Mouse (Mus musculus): Measurements from ENCODE around the gene Ccr7.

Ccr7 gene

DNA sequence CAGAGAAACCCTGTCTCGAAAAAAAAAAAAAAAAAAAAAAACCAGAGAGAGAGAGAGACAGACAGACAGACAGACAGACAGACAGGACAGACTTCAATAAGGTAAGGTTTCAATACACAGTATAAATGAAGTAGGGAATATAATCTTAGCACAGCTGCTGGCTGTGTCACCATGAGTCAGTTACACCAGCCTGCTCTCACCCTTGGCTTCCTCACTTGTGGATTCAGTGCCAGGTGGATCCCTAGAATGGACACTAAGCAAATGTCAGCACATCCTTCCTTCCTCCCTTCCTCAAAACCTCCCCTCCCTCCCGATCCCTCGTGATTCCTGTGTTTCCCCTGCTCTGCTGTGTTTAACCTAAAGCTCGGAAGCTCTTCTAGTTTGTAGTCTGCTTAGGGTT lies 17.5 kb downstream of the Ccr7 start:
- DNase-seq (ENCODE audit: low spot score in 2 of 2): no peak

GRCm38 (mm10) chr11:99136961-99137360 lies 17.9 kb downstream of the Ccr7 start:
- no peak for DNase-seq (ENCODE audit: low spot score in 2 of 2)

- DNase-seq (ENCODE audit: low spot score in 2 of 2): no peak
Measured at GRCm38 (mm10) chr11:99136361-99136760, 18.5 kb downstream of the Ccr7 start.

DNA sequence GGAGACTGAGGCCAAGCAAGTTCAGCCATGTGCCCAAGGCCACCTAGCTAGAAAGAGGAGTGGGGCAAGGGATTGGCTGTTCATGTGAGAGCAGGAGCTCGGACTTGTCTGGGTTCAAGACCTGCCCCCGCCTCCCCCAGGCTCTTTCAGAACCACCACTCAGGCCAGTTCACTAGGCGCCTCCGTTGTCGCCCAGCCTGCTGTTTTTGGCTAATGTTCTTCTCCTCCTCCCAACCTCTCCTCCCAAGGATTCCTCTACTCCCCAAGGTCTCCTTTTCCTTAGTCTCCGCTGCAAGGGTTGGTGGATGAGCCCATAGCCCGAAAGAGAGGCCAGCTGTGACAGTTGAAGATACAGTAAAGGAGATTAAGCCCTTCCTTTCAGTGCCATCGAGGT lies 19.8 kb downstream of the Ccr7 start:
- no peak for DNase-seq (ENCODE audit: low spot score in 2 of 2)

GRCm38 (mm10) chr11:99134266-99135046 lies 20.4 kb downstream of the Ccr7 start:
- DNase-seq (ENCODE audit: low spot score in 2 of 2): no peak

DNA sequence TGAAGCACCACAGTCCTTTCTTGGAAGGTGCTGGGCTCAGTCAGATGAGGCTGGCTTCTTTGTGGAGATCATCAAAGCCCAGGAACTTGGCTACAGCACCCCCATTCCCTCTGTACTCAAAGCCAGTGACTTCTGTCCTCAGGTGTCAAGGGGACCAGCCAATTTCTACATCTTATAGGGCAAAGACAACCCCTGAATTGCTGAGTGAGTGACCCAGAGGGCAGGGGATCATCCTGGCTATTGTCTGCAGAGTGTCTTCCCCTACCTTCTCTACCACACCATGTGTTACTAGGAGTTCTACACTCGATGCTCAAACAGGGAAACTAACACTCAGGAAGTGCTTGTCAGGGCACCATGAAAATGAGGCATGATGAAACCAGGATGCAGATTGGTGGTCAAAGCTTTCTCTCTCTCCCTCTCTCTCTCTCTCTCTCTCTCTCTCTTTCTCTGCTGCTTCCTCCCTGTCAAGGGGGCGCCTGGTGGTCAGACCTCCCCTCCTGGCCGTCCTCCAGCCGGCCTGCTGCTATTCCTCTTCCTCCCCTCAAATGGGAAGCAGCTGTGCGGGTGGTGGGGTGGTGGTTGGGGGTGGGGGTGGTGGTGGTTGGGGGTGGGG lies 21.5 kb downstream of the Ccr7 start:
- no peak for DNase-seq (ENCODE audit: low spot score in 2 of 2)

DNA sequence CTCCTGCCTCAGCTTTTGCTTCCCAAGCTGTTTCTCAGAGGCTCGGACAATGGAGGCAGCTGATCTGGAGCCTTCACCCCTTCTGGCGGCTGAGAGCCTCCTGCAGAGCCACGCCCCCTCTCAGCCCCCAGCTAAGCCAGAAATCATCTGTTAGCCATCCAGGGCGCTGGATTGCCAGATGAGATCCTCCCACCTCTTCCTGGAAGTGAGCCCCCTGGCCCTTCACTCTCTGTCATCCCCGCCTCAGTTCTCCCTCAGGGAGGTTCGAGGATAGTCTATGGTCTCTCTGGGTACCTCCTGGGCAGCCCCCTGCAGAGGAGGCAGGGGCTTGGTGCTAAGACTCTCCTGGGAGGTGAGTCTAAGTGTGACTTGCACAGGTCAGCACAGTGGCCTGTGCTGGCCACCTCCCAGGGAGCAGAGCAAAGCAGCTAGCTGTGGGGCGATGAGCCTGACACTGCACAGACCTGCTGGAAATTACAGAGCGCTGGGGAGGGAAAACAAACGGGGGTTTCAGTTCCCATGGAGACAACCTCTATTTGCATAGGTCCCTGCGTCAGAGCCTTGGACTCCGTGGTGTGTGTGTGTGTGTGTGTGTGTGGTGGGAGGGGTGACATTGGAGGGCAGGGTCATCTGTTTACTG lies 22.7 kb downstream of the Ccr7 start:
- peak in 1 of 2 experiments; percentile 55 for DNase-seq (ENCODE audit: low spot score in 2 of 2)

- DNase-seq (ENCODE audit: low spot score in 2 of 2): no peak
Measured at GRCm38 (mm10) chr11:99131463-99131840, 23.4 kb downstream of the Ccr7 start.

- no peak for DNase-seq (ENCODE audit: low spot score in 2 of 2)
Measured at GRCm38 (mm10) chr11:99130736-99131462, 24.0 kb downstream of the Ccr7 start.

- no peak for DNase-seq (ENCODE audit: low spot score in 2 of 2)
Measured at GRCm38 (mm10) chr11:99129287-99129686, 25.6 kb downstream of the Ccr7 start.

DNA sequence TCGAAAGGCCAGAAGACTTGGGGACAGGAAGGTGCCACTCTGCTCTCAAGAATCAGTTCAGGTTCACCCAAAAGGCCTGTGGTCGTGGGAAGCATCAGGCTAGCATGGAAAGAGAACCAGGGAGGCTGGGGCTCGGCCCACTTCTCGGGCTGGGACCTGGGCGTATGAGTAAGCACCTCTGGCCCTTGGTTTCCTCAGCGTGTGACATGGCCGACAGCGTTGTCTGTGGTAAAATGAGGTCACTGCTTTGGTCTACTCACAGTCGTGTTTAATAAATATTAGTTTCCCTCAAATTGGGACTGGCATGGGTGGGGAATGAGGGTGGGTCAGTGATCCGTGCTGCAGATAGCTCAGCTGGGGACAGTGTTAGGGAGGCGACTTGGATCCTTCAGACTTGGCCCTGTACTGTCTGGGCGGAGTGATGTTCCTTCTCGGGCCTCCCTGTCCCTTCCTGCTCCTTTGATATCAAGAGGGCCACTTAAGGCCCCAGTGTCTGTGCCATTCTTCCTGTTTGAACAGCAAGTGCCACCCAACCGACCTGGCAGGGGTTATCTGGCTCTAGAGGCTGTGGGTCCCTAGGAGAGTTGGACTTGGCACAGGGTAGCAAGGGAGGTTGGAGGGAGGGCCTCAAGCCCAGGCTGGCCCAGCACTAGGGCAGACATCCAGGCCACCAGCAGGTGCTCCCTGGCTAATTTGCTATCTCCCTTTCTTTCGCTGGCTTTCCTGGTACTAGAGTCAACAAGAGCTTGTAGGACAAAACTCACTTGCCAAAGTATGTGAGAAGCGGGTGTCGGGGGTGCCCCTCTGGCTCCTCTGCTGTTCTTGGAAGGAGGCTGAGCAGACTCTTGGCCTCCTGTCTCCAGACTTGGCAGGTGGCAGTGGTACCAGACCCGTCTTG lies 26.8 kb downstream of the Ccr7 start:
- no peak for DNase-seq (ENCODE audit: low spot score in 2 of 2)

DNA sequence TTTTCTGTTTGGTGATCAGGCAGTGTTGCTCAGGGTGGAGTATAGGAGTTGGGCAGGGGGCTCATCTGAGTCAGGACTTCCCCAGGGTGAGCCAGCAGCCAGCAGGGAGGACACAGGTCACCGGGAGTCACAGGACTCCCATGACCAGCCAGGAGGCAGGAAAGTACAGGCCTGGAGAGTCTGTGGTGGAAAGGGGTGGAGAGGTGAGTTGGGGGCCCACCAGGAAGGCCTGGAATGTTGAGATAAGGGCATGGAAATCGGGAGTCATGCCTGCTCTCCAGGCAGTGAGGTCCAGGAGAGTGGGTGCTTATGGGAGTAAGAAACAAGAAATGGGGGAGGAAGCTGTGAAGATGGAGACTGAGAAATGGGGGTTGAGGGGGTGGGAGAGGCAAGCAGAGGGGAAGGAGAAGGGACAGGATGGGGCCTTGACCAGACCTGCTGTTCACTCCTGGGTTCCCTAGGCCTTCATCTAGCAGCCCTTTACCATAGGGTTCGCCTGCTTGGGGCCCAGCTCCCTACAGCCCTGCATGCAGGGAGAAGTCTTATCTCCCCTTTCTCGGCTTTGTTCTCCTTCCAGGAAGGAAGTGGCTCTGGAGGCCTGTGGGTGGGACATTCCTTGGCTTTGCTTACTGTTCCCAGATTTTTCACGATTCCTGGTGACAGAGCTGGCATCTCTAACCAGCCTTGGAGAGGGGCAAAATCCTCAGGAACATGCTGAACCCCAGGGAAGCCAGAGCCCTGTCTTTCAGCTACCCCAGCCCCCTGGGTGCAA lies 28.2 kb downstream of the Ccr7 start:
- DNase-seq (ENCODE audit: low spot score in 2 of 2): no peak

- DNase-seq (ENCODE audit: low spot score in 2 of 2): no peak
Measured at GRCm38 (mm10) chr11:99124635-99125029, 30.2 kb downstream of the Ccr7 start.

DNA sequence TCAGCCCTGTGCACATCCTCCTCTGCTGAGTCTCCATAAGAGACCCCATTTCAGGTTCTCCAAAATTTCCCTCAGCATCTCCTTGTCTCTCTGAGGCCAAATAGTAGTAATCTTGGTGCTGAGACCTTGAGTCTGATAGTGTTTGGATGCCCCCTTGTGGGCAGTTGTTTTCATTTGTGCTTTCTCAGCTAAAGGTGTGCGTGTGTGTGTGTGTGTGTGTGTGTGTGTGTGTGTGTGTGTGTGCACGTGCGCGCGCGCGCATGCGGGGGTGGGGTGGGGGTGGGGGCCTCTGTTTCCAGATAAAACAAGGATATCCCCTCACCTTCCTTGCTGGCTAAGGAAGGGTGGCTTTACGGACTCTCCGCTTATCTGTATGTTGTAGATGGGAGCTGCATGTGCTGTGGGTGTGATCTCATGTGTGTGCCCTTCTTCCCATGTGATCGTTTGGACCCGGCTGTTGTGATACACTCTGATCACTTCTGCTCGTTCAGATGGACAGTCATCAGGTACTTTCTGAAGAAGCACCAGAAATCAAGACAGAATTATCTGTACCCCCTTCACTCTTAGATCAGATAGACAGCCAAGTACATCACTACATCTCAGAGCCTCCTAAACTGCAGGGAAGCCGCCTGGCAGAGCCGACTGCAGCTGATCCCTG lies 30.8 kb downstream of the Ccr7 start:
- no peak for DNase-seq (ENCODE audit: low spot score in 2 of 2)

DNA sequence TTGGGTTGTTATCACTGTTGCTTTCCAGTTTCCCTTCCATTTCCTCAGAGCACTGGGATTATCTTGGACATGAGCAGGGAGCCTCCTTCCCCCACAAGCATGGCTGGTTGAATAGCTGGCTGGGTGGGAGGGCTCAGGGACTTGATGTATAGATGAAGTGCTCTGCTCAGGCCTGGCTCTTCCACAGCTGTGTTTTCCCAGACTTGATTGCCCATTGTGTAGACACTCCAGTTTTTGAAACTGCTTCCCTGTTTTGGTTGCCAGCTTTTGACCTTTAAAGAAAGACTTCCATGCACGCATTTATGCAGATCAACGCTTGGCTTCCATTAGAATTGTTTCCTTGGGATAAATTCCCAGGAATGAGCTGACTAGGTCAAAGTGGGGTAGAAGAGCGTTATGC lies 32.2 kb downstream of the Ccr7 start:
- no peak for DNase-seq (ENCODE audit: low spot score in 2 of 2)

- no peak for DNase-seq (ENCODE audit: low spot score in 2 of 2)
Measured at GRCm38 (mm10) chr11:99121218-99121631, 33.7 kb downstream of the Ccr7 start.

DNA sequence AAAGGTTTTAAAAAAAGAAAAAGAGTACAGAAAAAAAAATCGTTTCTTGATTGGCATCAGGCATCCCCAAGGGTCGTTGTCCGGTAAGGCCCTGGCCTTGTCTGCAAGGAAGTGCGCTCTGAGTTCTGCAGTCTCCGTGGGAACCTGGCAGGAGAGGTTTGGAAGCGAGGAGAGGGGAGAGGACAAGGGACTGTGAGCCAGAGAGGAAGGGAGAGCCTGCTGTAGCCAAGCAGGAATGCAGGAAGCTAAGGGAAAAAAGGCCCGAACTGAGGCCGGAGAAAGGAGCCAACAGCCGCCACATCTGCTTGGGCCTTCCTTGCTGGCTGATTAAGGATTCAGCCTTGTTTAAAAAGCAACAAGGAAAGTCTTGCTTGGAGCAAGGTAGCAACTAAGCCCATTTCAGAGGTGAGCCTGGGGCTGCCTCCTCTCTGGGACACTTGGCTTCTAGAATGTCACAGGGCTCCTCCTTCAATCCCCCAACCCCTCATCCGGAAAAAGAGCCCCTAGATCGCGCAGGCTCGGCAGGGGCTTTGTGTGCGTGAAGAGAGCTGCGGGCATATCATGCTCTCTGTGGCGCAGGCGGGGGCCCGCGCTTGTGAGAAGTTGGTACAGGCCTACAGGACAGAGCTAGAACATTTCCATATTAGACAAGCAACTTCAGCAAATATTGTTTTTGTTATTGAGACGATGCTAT lies 34.2 kb downstream of the Ccr7 start:
- no peak for DNase-seq (ENCODE audit: low spot score in 2 of 2)

GRCm38 (mm10) chr11:99118963-99119362 lies 35.9 kb downstream of the Ccr7 start:
- no peak for DNase-seq (ENCODE audit: low spot score in 2 of 2)

DNA sequence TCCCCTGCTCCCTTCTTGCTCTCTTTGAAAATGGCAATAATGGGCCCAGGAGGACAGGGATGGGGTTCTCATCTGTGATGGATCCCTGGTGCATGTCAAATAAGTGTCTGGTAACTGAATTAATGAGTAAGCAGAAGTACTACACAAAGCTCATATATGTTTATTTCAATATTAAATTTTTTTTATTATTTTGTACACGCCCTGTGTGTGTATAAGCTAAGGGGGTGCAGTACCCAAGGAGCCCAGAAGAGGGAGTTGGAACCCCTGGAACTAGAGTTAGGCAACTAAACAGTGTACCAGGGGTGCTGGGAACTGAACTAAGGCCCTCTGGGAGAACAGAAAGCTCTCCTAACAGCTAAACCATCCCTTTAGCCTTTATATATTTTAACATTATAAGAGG lies 36.5 kb downstream of the Ccr7 start:
- no peak for DNase-seq (ENCODE audit: low spot score in 2 of 2)
